Mouse (Mus musculus): ENCODE data around the gene Lmod3. TPM values are rescaled to one million over a fixed set of nuclear protein-coding genes. Genes with fewer than 3 reads are reported as not detected.

The Lmod3 gene
- total and polyA plus RNA-seq, 2 experiments from 2014 or later, result not detected

- Histone ChIP-seq H3K4me3 (ENCODE audit: low read depth, low read length) (no peak overlapping the region), H3K4me1 (ENCODE audit: insufficient read depth, low read length) (no peaks in the 10 kb centered on the region), H3K9me3 (ENCODE audit: low read length) (no peaks in the 10 kb centered on the region), H3K27ac (ENCODE audit: low read depth, low read length) (no peak overlapping the region), H3K9ac (replicated peaks; ENCODE audit: low read length, poor library complexity, severe bottlenecking) (no peak overlapping the region), H3K4me2 (ENCODE audit: low read depth, low read length, poor library complexity, severe bottlenecking) (no peak overlapping the region), H3K36me3 (ENCODE audit: insufficient read depth, low read length) (no peaks in the 10 kb centered on the region), H3K27me3 (ENCODE audit: insufficient read depth, low read length) (0 out of 2 replicates have a peak, but pooled peaks cover 3% of the 10 kb centered on the region)
- no peak for DNase-seq (ENCODE audit: low spot score)
- no peak for ATAC-seq (ENCODE audit: low FRiP score)
- 85% methylated on average over 16 of the region's 16 CpGs for WGBS
- TF ChIP-seq CTCF (IDR thresholded peaks at IDR 0.05), result no peak
Measured at GRCm38 (mm10) chr6:97273058-97273710, 20.6 kb upstream of the Lmod3 start.

DNA sequence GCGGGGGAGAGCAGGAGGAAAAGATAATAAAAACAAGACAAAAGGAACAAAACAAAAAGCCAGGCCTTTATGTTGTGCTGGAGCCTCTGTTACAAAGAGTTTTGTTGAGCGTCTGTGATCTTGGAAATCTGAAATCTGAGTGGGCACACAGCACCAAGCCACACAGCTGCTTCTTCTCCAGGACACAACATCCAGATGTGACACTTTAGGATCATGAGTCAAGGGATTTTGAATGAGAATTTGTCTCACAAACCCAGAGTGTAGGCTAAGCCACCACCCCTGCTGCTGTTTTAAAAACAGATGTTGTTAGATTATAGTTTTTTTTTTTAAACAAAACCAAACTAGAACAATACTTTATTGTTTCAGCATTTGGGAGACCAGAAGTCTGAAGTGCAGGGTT, 19.8 kb upstream of the Lmod3 start:
- WGBS, result 78% methylated on average over 2 of the region's 2 CpGs
- Histone ChIP-seq H3K9me3 (ENCODE audit: low read length) (no peaks in the 10 kb centered on the region), H3K9ac (replicated peaks; ENCODE audit: low read length, poor library complexity, severe bottlenecking) (no peak overlapping the region), H3K4me1 (ENCODE audit: insufficient read depth, low read length) (no peaks in the 10 kb centered on the region), H3K27ac (ENCODE audit: low read depth, low read length) (no peak overlapping the region), H3K4me3 (ENCODE audit: low read depth, low read length) (no peak overlapping the region), H3K4me2 (ENCODE audit: low read depth, low read length, poor library complexity, severe bottlenecking) (no peak overlapping the region), H3K27me3 (ENCODE audit: insufficient read depth, low read length) (0 out of 2 replicates have a peak, but pooled peaks cover 3% of the 10 kb centered on the region), H3K36me3 (ENCODE audit: insufficient read depth, low read length) (no peaks in the 10 kb centered on the region)
- ATAC-seq (ENCODE audit: low FRiP score), result no peak
- TF ChIP-seq CTCF (IDR thresholded peaks at IDR 0.05), result no peak
- no peak for DNase-seq (ENCODE audit: low spot score)

DNA sequence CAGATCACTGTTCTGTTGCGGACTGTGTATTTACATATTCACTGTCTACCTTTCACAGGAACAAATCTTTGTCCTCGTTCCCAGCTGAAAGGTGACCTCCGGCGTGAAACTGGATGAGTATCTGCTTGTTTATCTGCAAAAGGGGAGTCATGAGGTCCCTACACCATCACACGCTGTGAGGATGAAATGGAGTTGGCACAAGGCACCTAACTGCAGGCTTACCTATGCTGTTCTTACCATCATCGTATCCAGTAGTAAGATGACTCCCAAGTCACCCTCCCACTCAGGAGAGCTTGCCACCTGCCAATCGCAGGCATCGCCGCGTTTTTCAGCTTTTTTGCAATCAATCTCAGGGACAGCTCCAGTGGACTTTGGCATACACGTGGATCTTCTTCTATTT, 17.0 kb upstream of the Lmod3 start:
- DNase-seq (ENCODE audit: low spot score) (no peak), ATAC-seq (ENCODE audit: low FRiP score) (no peak)
- Histone ChIP-seq H3K36me3 (ENCODE audit: insufficient read depth, low read length) (no peaks in the 10 kb centered on the region), H3K27ac (ENCODE audit: low read depth, low read length) (no peak overlapping the region), H3K4me2 (ENCODE audit: low read depth, low read length, poor library complexity, severe bottlenecking) (no peak overlapping the region), H3K27me3 (ENCODE audit: insufficient read depth, low read length) (no peaks in the 10 kb centered on the region), H3K4me1 (ENCODE audit: insufficient read depth, low read length) (no peaks in the 10 kb centered on the region), H3K9me3 (ENCODE audit: low read length) (no peaks in the 10 kb centered on the region), H3K9ac (replicated peaks; ENCODE audit: low read length, poor library complexity, severe bottlenecking) (no peak overlapping the region), H3K4me3 (ENCODE audit: low read depth, low read length) (no peak overlapping the region)
- no peak for TF ChIP-seq CTCF (IDR thresholded peaks at IDR 0.05)
- WGBS, result 80% methylated on average over 11 of the region's 11 CpGs

GRCm38 (mm10) chr6:97267132-97267531, 14.6 kb upstream of the Lmod3 start:
- 99% methylated on average over 2 of the region's 2 CpGs for WGBS
- Histone ChIP-seq H3K4me2 (ENCODE audit: low read depth, low read length, poor library complexity, severe bottlenecking) (no peak overlapping the region), H3K36me3 (ENCODE audit: insufficient read depth, low read length) (no peaks in the 10 kb centered on the region), H3K4me3 (ENCODE audit: low read depth, low read length) (no peak overlapping the region), H3K27ac (ENCODE audit: low read depth, low read length) (no peak overlapping the region), H3K9me3 (ENCODE audit: low read length) (no peaks in the 10 kb centered on the region), H3K4me1 (ENCODE audit: insufficient read depth, low read length) (no peaks in the 10 kb centered on the region), H3K9ac (replicated peaks; ENCODE audit: low read length, poor library complexity, severe bottlenecking) (no peak overlapping the region), H3K27me3 (ENCODE audit: insufficient read depth, low read length) (no peaks in the 10 kb centered on the region)
- ATAC-seq (ENCODE audit: low FRiP score), result no peak
- no peak for DNase-seq (ENCODE audit: low spot score)
- TF ChIP-seq CTCF (IDR thresholded peaks at IDR 0.05), result no peak

DNA sequence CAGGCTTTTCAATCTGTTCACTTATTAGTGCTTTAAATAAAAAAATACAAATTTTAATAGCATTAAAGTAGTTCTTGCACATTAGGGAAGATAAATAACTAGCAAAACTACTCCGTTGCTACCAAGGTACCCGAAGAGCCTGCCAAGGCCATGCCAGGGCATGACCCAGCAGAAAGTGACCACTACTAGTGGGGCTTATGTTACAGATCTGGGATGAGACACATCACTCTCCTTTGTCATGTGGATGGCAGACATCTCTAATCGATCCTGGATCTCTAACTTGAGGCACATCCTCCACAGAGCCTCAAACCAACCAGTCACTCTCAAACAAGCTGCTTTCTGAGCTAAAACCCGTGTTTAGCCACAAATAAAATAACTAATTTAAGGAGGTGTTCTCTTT, 14.1 kb upstream of the Lmod3 start:
- Histone ChIP-seq H3K27ac (ENCODE audit: low read depth, low read length) (no peak overlapping the region), H3K9me3 (ENCODE audit: low read length) (no peaks in the 10 kb centered on the region), H3K36me3 (ENCODE audit: insufficient read depth, low read length) (no peaks in the 10 kb centered on the region), H3K4me1 (ENCODE audit: insufficient read depth, low read length) (no peaks in the 10 kb centered on the region), H3K4me2 (ENCODE audit: low read depth, low read length, poor library complexity, severe bottlenecking) (no peak overlapping the region), H3K27me3 (ENCODE audit: insufficient read depth, low read length) (no peaks in the 10 kb centered on the region), H3K4me3 (ENCODE audit: low read depth, low read length) (no peak overlapping the region), H3K9ac (replicated peaks; ENCODE audit: low read length, poor library complexity, severe bottlenecking) (no peak overlapping the region)
- ATAC-seq (ENCODE audit: low FRiP score), result no peak
- TF ChIP-seq CTCF (IDR thresholded peaks at IDR 0.05), result no peak
- no peak for DNase-seq (ENCODE audit: low spot score)
- WGBS, result 82% methylated on average over 4 of the region's 4 CpGs

DNA sequence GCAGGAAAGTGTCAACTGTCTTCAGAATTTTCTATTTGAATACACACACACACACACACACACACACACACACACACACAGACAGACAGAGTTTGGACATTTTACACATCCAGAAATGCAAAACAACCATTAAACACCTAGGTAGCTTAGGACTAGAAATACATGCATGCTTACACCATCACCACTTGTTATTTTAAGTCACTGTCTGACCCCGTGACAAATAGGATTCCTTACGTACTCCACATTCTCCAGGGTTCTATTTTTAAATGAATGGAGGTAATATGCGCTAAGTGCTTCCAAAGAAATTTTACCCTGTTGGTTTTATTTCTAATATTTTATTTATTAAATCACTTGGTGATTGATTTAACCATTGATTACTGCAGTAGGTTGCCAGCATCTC, 13.1 kb upstream of the Lmod3 start:
- no peak overlapping the region for H3K9ac ChIP-seq (replicated peaks; ENCODE audit: low read length, poor library complexity, severe bottlenecking)
- no peak overlapping the region for H3K4me3 ChIP-seq (ENCODE audit: low read depth, low read length)
- H3K27me3 ChIP-seq (ENCODE audit: insufficient read depth, low read length), result no peaks in the 10 kb centered on the region
- 72% methylated on average over 3 of the region's 3 CpGs for WGBS
- no peaks in the 10 kb centered on the region for H3K4me1 ChIP-seq (ENCODE audit: insufficient read depth, low read length)
- no peak for TF ChIP-seq CTCF (IDR thresholded peaks at IDR 0.05)
- no peak overlapping the region for H3K4me2 ChIP-seq (ENCODE audit: low read depth, low read length, poor library complexity, severe bottlenecking)
- no peak overlapping the region for H3K27ac ChIP-seq (ENCODE audit: low read depth, low read length)
- H3K9me3 ChIP-seq (ENCODE audit: low read length), result no peaks in the 10 kb centered on the region
- DNase-seq (ENCODE audit: low spot score) (no peak), ATAC-seq (ENCODE audit: low FRiP score) (no peak)
- H3K36me3 ChIP-seq (ENCODE audit: insufficient read depth, low read length), result no peaks in the 10 kb centered on the region
